Mouse (Mus musculus) stomach, postnatal 0 days (tissue): ENCODE data around the gene Pgbd5. TPM values are rescaled to one million over a fixed set of nuclear protein-coding genes. Genes with fewer than 3 reads are reported as not detected.
"Not testable (repeated sequence)": the region's sequence is repeated elsewhere in the genome, so short reads cannot be mapped to it uniquely, and the experiment has no call there.

Experiments used
- ATAC-seq: fragments of 200-750 bp; cut with Nextera tagmentation; 2 replicates; pipeline ENCODE4 v1.8.0; 2017; ENCODE audit not compliant: low FRiP score, low TSS enrichment
- DNase-seq: peaks from one replicate; pipeline ENCODE4 v3.0.0-alpha.2; 2016; ENCODE audit warnings: low spot score
- H3K27ac ChIP-seq: fragments of 300-500 bp; sonication (generic); replicated peaks from 2 replicates; pipeline ENCODE4 v1.5.1; 2014; ENCODE audit warnings: mild to moderate bottlenecking, control low read depth
- H3K27me3 ChIP-seq: fragments of 300-500 bp; sonication (generic); 2 replicates; pipeline ENCODE4 v1.6.1; 2014; ENCODE audit warnings: low read length; ENCODE audit not compliant: control insufficient read depth, insufficient read depth
- H3K36me3 ChIP-seq: fragments of 300-500 bp; sonication (generic); 2 replicates; pipeline ENCODE4 v1.6.1; 2014; ENCODE audit warnings: low read length, mixed read lengths; ENCODE audit not compliant: control insufficient read depth, insufficient read depth
- H3K4me1 ChIP-seq: fragments of 300-500 bp; sonication (generic); replicated peaks from 2 replicates; pipeline ENCODE4 v1.6.1; 2014; ENCODE audit warnings: antibody characterized with exemption; ENCODE audit not compliant: control insufficient read depth, insufficient read depth
- H3K4me2 ChIP-seq: fragments of 300-500 bp; sonication (generic); replicated peaks from 2 replicates; pipeline ENCODE4 v1.6.1; 2014; ENCODE audit warnings: low read depth, mild to moderate bottlenecking, control low read depth, moderate library complexity
- H3K4me3 ChIP-seq: fragments of 300-500 bp; sonication (generic); 2 replicates; pipeline ENCODE4 v1.5.1; 2014; ENCODE audit warnings: low read depth, low read length, control low read depth
- H3K9ac ChIP-seq: fragments of 300-500 bp; sonication (generic); 2 replicates; pipeline ENCODE4 v1.6.1; 2014; ENCODE audit warnings: mild to moderate bottlenecking, low read length, control low read depth, mixed read lengths
- H3K9me3 ChIP-seq: fragments of 300-500 bp; sonication (generic); 2 replicates; pipeline ENCODE4 v1.6.1; 2016; ENCODE audit warnings: low read length; ENCODE audit not compliant: control insufficient read depth
- CTCF ChIP-seq: IDR thresholded peaks from 2 replicates; pipeline ENCODE4 v1.5.1; 2016; ENCODE audit warnings: antibody characterized with exemption, low read depth, mild to moderate bottlenecking, moderate library complexity
- EP300 ChIP-seq: optimal IDR thresholded peaks from 2 replicates; pipeline ENCODE3; 2016; ENCODE audit warnings: antibody characterized with exemption
- WGBS: fragments of 180-500 bp; shearing (Covaris S2); extraction: QIAGEN DNeasy Blood & Tissue Kit; methylation state at CpG from one replicate; pipeline ENCODE4 v1.1.7; 2014; 5-methylcytosine and 5-hydroxymethylcytosine counted together
- polyA plus RNA-seq: library from polyadenylated mRNA; unstranded; fragments of >200 nt; fragmentation: Nextera tagmentation; extraction: Ambion mirVana; gene quantifications from 2 replicates; pipeline ENCODE4 v1.2.1, GENCODE M21; 2015

Pgbd5 gene
- polyA plus RNA-seq, 1 experiment from 2014 or later: 2.0 TPM

DNA sequence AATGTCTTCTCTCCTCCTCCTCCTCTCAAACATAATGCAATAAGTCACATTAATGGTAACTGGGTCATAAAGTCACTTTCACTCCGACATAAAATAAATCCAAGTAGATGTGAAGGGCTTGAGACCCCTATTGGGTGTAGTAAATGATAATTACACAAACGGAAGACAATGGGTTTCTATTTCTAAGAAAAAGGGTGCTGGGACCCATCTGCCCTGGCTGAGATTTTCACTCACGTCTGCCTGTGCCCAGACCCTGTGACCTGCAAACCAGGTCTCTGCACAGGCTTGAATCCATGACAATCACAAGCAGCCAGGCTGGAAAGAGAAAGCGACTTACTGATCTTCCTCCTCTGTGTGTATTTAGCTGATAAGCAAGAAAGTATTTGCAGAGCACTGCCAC lies 4.3 kb downstream of the Pgbd5 start:
- WGBS: 51% methylated on average over 4 of the region's 4 CpGs
- no peaks in the 10 kb centered on the region for H3K36me3 ChIP-seq

GRCm38 (mm10) chr8:124434126-124434790 lies 5.2 kb downstream of the Pgbd5 start:
- H3K27ac ChIP-seq: 0 out of 2 replicates have a peak overlapping the region, but pooled peaks have one; percentile 8
- peak overlapping the region; percentile 51 for H3K4me3 ChIP-seq
- peak overlapping the region; percentile 90 for H3K4me2 ChIP-seq
- H3K9me3 ChIP-seq: no peaks in the 10 kb centered on the region
- H3K4me1 ChIP-seq: peaks cover 2% of the 10 kb centered on the region; the same call in 1 of the 2 replicates
- ATAC-seq (peak; percentile 100), DNase-seq (peak; percentile 99)
- TF ChIP-seq CTCF: peak; percentile 45
- TF ChIP-seq EP300: no peak
- peak overlapping the region; percentile 58 for H3K9ac ChIP-seq
- H3K27me3 ChIP-seq: no peaks in the 10 kb centered on the region; the same call in 1 of the 2 replicates
- WGBS: 0% methylated on average over 38 of the region's 101 CpGs
- no peaks in the 10 kb centered on the region for H3K36me3 ChIP-seq

More for the DNA sequence above, 4.3 kb downstream of the Pgbd5 start:
- no peaks in the 10 kb centered on the region; the same call in 1 of the 2 replicates for H3K27me3 ChIP-seq
- no peaks in the 10 kb centered on the region for H3K9me3 ChIP-seq
- H3K4me3 ChIP-seq: no peak overlapping the region
- H3K4me1 ChIP-seq: peaks cover 2% of the 10 kb centered on the region; the same call in 1 of the 2 replicates
- DNase-seq (no peak), ATAC-seq (no peak)
- no peak overlapping the region for H3K9ac ChIP-seq
- TF ChIP-seq CTCF (no peak), EP300 (no peak)
- H3K4me2 ChIP-seq: no peak overlapping the region
- no peak overlapping the region for H3K27ac ChIP-seq

- Histone ChIP-seq H3K27ac (0 out of 2 replicates have a peak overlapping the region, but pooled peaks have one; percentile 8), H3K4me2 (peak overlapping the region; percentile 90), H3K4me3 (peak overlapping the region; percentile 51), H3K36me3 (no peaks in the 10 kb centered on the region), H3K27me3 (no peaks in the 10 kb centered on the region; the same call in 1 of the 2 replicates), H3K9me3 (no peaks in the 10 kb centered on the region), H3K4me1 (peaks cover 2% of the 10 kb centered on the region; the same call in 1 of the 2 replicates), H3K9ac (peak overlapping the region; percentile 58)
- under 1% methylated on average over 56 of the region's 56 CpGs for WGBS
- TF ChIP-seq CTCF (no peak), EP300 (no peak)
- DNase-seq (peak; percentile 27), ATAC-seq (peak; percentile 7)
Measured at GRCm38 (mm10) chr8:124433451-124434125, 5.9 kb downstream of the Pgbd5 start.

DNA sequence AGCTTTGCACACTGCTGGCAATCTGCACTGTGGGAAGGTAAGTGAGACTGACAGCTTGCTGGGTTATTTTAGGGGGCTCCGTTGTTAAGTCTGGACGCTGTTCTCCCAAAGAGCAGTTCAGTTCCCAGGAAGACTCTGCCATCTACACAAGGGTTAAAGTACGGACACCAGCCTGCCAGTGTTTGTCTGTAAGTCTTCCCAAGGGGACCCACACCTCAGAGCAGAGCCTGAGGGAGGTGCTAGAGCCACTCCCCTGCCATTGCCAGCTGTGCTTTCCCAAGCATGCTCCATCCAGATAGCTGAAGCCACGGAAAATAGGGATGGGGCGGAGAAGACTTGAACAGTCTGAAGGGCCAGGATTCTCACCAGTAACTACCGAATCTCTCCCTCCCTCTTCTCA lies 8.6 kb downstream of the Pgbd5 start:
- H3K27ac ChIP-seq: no peak overlapping the region
- ATAC-seq (no peak), DNase-seq (no peak)
- peaks cover 2% of the 10 kb centered on the region; the same call in 1 of the 2 replicates for H3K4me1 ChIP-seq
- no peak overlapping the region for H3K4me2 ChIP-seq
- WGBS: 54% methylated on average over 6 of the region's 6 CpGs
- no peak overlapping the region for H3K4me3 ChIP-seq
- H3K27me3 ChIP-seq: no peaks in the 10 kb centered on the region; the same call in 1 of the 2 replicates
- TF ChIP-seq EP300 (no peak), CTCF (no peak)
- no peaks in the 10 kb centered on the region for H3K9me3 ChIP-seq
- H3K9ac ChIP-seq: no peak overlapping the region
- no peaks in the 10 kb centered on the region for H3K36me3 ChIP-seq

GRCm38 (mm10) chr8:124429417-124429816 lies 10.0 kb downstream of the Pgbd5 start:
- no peak overlapping the region for H3K4me2 ChIP-seq
- no peaks in the 10 kb centered on the region for H3K36me3 ChIP-seq
- no peak overlapping the region for H3K4me3 ChIP-seq
- WGBS: 41% methylated on average over 6 of the region's 6 CpGs
- H3K4me1 ChIP-seq: peaks cover 2% of the 10 kb centered on the region; the same call in 1 of the 2 replicates
- no peak for ATAC-seq
- no peak for DNase-seq
- H3K9ac ChIP-seq: no peak overlapping the region
- H3K27ac ChIP-seq: no peak overlapping the region
- TF ChIP-seq CTCF (no peak), EP300 (no peak)
- H3K27me3 ChIP-seq: no peaks in the 10 kb centered on the region; the same call in 1 of the 2 replicates
- no peaks in the 10 kb centered on the region for H3K9me3 ChIP-seq

GRCm38 (mm10) chr8:124428721-124429120 lies 10.7 kb downstream of the Pgbd5 start:
- not testable (repeated sequence) for DNase-seq, H3K27me3 ChIP-seq, H3K4me3 ChIP-seq, H3K27ac ChIP-seq, H3K9ac ChIP-seq, H3K9me3 ChIP-seq, H3K36me3 ChIP-seq, H3K4me1 ChIP-seq, ATAC-seq, H3K4me2 ChIP-seq
- 49% methylated on average over 2 of the region's 2 CpGs for WGBS
